Mouse (Mus musculus) spleen, adult 2 months (tissue): ENCODE measurements around the gene Adra1d.

Experiments
- CTCF ChIP-seq: fragments of 200-500 bp; IDR thresholded peaks from 2 replicates; pipeline ENCODE4 v1.5.1; 2011; ENCODE audit warnings: mild to moderate bottlenecking, inconsistent platforms; ENCODE audit not compliant: insufficient read depth, insufficient read length, insufficient replicate concordance; ENCODE audit errors: extremely low read depth
- POLR2A ChIP-seq: fragments of 200-500 bp; IDR thresholded peaks from 2 replicates; pipeline ENCODE4 v1.6.1; 2011; ENCODE audit warnings: low read depth, low read length, inconsistent platforms

- TF ChIP-seq CTCF (no peak), POLR2A (no peak)
Measured at GRCm38 (mm10) chr2:131561891-131562585, at the start of gene Adra1d.
